Mouse (Mus musculus): ENCODE measurements at regions not wholly inside any gene's neighbourhood (a gene's known extent, or its start where the extent isn't known, plus 50 kb on each side); places are given as distances from the start of the nearest gene placed in this dataset.
A peak's percentile ranks its signal among the peaks of the same experiment; 100 is the strongest.
"Not testable (repeated sequence)": the region's sequence is repeated elsewhere in the genome, so short reads cannot be mapped to it uniquely, and the experiment has no call there.

GRCm38 (mm10) chr7:113045613-113046159 is 91.9 kb downstream of the Rassf10 start:
- not testable (repeated sequence) for DNase-seq (ENCODE audit: low spot score)

DNA sequence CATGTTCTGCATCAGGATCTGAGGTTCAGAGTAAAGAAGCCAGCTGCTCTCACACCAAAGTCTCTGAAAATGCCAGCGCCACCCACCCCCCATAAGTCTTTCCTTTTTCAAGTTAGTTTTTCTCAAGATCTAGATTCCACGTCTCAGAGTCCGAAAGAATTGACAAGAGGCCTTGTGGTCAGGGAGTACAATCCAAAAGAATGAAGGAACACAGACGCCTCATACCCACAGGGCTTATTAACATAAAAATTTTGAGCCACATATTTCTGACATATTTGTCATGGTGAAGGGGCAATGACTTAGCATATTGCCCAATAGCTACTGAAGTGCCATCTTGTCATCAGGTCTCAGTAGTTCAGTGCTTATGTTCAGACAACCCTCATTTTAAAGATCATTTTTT is 92.6 kb downstream of the Rassf10 start:
- peaks cover 12% of the 10 kb centered on the region for H3K4me1 ChIP-seq
- H3K4me3 ChIP-seq, result no peak overlapping the region
- no peak overlapping the region for H3K27ac ChIP-seq (replicated peaks)
- no peaks in the 10 kb centered on the region for H3K27me3 ChIP-seq (ENCODE audit: low read depth, poor library complexity, severe bottlenecking)
- H3K36me3 ChIP-seq, result no peaks in the 10 kb centered on the region
- no peaks in the 10 kb centered on the region for H3K9me3 ChIP-seq (replicated peaks)
- 94% methylated on average over 4 of the region's 4 CpGs for WGBS
- no peak for DNase-seq (ENCODE audit: low spot score)

More at GRCm38 (mm10) chr7:113045613-113046159, 91.9 kb downstream of the Rassf10 start:
- H3K4me3 ChIP-seq; H3K27me3 ChIP-seq (ENCODE audit: low read depth, poor library complexity, severe bottlenecking); H3K27ac ChIP-seq (replicated peaks); H3K36me3 ChIP-seq; H3K9me3 ChIP-seq (replicated peaks): not testable (repeated sequence)
- peaks cover 12% of the 10 kb centered on the region for H3K4me1 ChIP-seq
- WGBS, result 70% methylated on average over 8 of the region's 8 CpGs

- no peaks in the 10 kb centered on the region for H3K27me3 ChIP-seq (ENCODE audit: low read depth, poor library complexity, severe bottlenecking)
- H3K27ac ChIP-seq (replicated peaks), result peak overlapping the region; percentile 46; the same call in 1 of the 2 replicates
- no peaks in the 10 kb centered on the region for H3K36me3 ChIP-seq
- WGBS, result 88% methylated on average over 3 of the region's 3 CpGs
- no peaks in the 10 kb centered on the region for H3K9me3 ChIP-seq (replicated peaks)
- H3K4me1 ChIP-seq, result peaks cover 15% of the 10 kb centered on the region
- no peak for DNase-seq (ENCODE audit: low spot score)
- no peak overlapping the region for H3K4me3 ChIP-seq
Measured at GRCm38 (mm10) chr7:113047583-113047982, 93.8 kb downstream of the Rassf10 start.

DNA sequence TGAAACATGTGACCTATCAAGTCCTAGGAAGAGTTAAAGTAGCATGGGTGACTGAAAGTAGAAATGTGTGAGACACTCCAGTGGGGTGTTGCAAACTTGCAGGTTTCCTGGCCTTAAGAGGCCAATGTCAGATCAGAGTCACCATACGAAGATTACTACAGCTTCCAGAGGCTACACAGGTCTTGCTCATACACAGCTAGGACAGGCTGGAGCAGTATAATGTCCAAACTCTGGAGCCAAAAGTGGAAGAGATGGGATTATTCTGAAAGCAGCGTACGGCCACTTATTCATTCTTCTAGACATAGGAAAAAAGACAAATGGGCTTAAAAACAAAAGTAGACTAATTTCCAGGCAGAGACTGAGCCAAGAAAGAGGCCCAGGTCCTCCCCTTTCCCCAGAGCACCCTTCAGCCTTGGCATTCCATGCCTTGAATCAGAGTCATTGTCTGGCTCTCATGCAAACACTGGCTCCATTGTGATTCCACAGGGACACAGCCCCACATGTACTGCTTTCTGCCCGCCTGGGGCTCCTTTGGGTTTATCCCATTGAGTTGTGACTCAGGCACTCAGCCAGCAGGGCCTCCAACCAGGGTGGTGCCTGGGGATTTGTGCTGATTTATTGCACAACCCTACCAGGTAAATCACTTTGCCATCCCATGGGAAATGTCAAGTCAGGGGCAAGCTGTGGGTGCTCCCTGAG is 94.5 kb downstream of the Rassf10 start:
- H3K36me3 ChIP-seq, result no peaks in the 10 kb centered on the region
- H3K27ac ChIP-seq (replicated peaks), result peak overlapping the region; percentile 46; the same call in 1 of the 2 replicates
- H3K27me3 ChIP-seq (ENCODE audit: low read depth, poor library complexity, severe bottlenecking), result no peaks in the 10 kb centered on the region
- H3K9me3 ChIP-seq (replicated peaks), result no peaks in the 10 kb centered on the region
- peaks cover 21% of the 10 kb centered on the region for H3K4me1 ChIP-seq
- no peak for DNase-seq (ENCODE audit: low spot score)
- 66% methylated on average over 4 of the region's 4 CpGs for WGBS
- no peak overlapping the region for H3K4me3 ChIP-seq

DNA sequence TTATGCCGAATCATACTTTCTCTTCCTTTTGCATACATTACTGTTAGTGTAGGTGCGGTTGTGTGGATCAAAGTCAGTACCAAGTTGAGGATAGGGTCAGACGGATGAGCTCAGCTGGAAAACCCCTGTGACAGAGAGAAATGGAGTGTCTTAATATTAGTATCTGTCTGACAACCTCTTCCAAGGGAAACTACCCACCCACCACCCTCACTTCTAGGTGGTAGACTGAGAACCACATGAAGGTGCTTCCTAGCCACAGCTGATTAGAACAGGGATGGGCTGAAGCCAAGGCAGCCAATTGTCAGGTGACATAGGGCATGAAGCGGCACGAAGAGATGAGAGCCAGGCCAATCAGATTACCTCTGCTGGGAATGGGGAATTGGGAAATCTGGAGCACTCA is 95.7 kb downstream of the Rassf10 start:
- peaks cover 23% of the 10 kb centered on the region for H3K4me1 ChIP-seq
- DNase-seq (ENCODE audit: low spot score), result no peak
- no peaks in the 10 kb centered on the region for H3K9me3 ChIP-seq (replicated peaks)
- 95% methylated on average over 5 of the region's 5 CpGs for WGBS
- no peak overlapping the region for H3K27ac ChIP-seq (replicated peaks)
- no peaks in the 10 kb centered on the region for H3K36me3 ChIP-seq
- H3K27me3 ChIP-seq (ENCODE audit: low read depth, poor library complexity, severe bottlenecking), result no peaks in the 10 kb centered on the region
- no peak overlapping the region for H3K4me3 ChIP-seq

DNA sequence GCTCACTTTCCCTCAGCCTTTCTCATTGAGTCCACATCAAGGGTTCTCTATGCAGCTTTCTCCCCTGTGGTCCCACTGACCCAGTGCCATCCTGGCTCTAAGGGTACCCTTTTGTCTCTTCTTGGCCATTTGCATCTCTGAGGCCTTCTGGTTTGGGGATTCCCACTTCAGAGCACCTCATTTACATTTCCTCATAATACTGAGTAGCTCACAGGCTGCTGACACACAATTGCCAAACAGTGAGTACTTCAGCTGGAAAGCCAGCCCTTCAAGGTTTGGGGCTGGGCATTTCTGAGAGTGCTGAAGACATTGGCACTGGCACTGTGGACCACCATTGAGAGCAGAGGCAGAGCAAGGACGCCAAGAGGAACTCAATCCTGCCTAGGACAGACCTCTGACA is 99.2 kb downstream of the Rassf10 start:
- Histone ChIP-seq H3K4me3 (no peak overlapping the region), H3K36me3 (no peaks in the 10 kb centered on the region), H3K27ac (replicated peaks) (peak overlapping the region; percentile 24), H3K27me3 (ENCODE audit: low read depth, poor library complexity, severe bottlenecking) (no peaks in the 10 kb centered on the region), H3K4me1 (peaks cover 18% of the 10 kb centered on the region), H3K9me3 (replicated peaks) (no peaks in the 10 kb centered on the region)
- WGBS, result 41% methylated on average over 1 of the region's 1 CpGs
- no peak for DNase-seq (ENCODE audit: low spot score)

DNA sequence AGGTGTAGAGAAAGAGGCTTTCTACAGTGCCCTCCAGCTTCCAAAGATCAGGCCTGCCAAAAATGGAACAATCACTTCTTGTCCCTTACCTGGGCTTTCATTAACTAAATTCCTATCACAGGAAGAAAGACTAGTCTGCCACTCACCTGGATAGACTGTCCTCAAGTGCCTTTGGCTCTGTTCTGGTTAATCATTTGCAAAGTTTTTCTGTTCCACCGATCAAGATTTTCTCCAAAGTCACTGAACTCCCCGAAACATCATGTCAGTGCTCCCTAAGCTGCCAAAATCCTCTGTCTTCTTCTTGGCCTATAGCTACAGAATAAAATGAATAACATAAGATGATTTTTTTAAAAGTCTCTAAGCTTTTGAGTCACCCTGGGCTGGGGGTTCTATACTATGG is 102.7 kb downstream of the Rassf10 start:
- peaks cover 23% of the 10 kb centered on the region for H3K4me1 ChIP-seq
- no peaks in the 10 kb centered on the region for H3K27me3 ChIP-seq (ENCODE audit: low read depth, poor library complexity, severe bottlenecking)
- WGBS, result 95% methylated on average over 2 of the region's 2 CpGs
- no peak for DNase-seq (ENCODE audit: low spot score)
- no peaks in the 10 kb centered on the region for H3K9me3 ChIP-seq (replicated peaks)
- H3K4me3 ChIP-seq, result no peak overlapping the region
- no peaks in the 10 kb centered on the region for H3K36me3 ChIP-seq
- no peak overlapping the region for H3K27ac ChIP-seq (replicated peaks)

GRCm38 (mm10) chr7:113059211-113059966 is 105.6 kb downstream of the Rassf10 start:
- H3K27me3 ChIP-seq (ENCODE audit: low read depth, poor library complexity, severe bottlenecking), result no peaks in the 10 kb centered on the region
- no peaks in the 10 kb centered on the region for H3K36me3 ChIP-seq
- peaks cover 12% of the 10 kb centered on the region for H3K4me1 ChIP-seq
- H3K9me3 ChIP-seq (replicated peaks), result no peaks in the 10 kb centered on the region
- 43% methylated on average over 12 of the region's 12 CpGs for WGBS
- H3K27ac ChIP-seq (replicated peaks), result peak overlapping the region; percentile 28; the same call in 1 of the 2 replicates
- H3K4me3 ChIP-seq, result no peak overlapping the region
- no peak for DNase-seq (ENCODE audit: low spot score)

DNA sequence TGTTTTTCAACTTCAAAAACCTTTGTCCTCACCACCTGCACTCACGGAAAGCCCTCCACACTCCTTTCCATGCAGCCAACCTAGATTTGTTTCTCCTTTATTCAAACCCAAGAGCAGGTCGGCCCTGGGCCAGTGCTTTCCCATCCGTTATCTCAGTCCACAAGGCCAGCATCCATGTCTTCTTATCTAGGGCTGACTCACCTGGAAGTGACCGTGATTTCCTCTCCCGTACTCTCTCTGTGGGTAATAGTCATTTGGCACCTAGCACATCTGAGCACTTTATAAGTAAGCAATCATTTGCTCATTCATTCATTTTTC is 106.2 kb downstream of the Rassf10 start:
- H3K9me3 ChIP-seq (replicated peaks), result no peaks in the 10 kb centered on the region
- no peak for DNase-seq (ENCODE audit: low spot score)
- H3K4me3 ChIP-seq, result no peak overlapping the region
- no peaks in the 10 kb centered on the region for H3K27me3 ChIP-seq (ENCODE audit: low read depth, poor library complexity, severe bottlenecking)
- peaks cover 12% of the 10 kb centered on the region for H3K4me1 ChIP-seq
- no peaks in the 10 kb centered on the region for H3K36me3 ChIP-seq
- no peak overlapping the region; the same call in 1 of the 2 replicates for H3K27ac ChIP-seq (replicated peaks)
- WGBS, result 70% methylated on average over 5 of the region's 5 CpGs

- Histone ChIP-seq H3K36me3 (no peaks in the 10 kb centered on the region), H3K9me3 (replicated peaks) (no peaks in the 10 kb centered on the region), H3K4me3 (no peak overlapping the region), H3K27me3 (ENCODE audit: low read depth, poor library complexity, severe bottlenecking) (no peaks in the 10 kb centered on the region), H3K27ac (replicated peaks) (no peak overlapping the region), H3K4me1 (peaks cover 12% of the 10 kb centered on the region)
- no peak for DNase-seq (ENCODE audit: low spot score)
- 83% methylated on average over 7 of the region's 7 CpGs for WGBS
Measured at GRCm38 (mm10) chr7:113060991-113061390, 107.2 kb downstream of the Rassf10 start.

DNA sequence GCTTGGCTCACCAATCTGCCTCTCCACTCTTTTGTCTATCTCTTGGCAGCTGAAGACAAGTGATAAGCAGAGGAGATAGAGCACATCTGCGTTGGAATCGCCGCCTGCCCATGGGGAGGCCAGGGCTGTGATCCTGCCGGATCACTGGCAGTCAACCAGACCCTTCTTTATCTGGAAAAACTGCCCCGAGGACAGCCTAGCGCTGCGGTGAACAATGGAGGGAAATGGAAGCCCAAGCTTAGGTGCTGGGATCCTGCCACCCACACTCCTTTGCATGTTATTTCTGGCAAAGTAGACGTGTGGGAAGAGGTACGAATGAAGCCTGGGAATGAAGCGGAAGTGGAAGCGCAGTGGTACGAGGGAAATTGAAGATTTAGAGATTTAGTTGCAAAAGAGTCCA is 112.8 kb downstream of the Rassf10 start:
- 85% methylated on average over 12 of the region's 12 CpGs for WGBS
- no peaks in the 10 kb centered on the region for H3K36me3 ChIP-seq
- H3K4me3 ChIP-seq, result no peak overlapping the region

DNA sequence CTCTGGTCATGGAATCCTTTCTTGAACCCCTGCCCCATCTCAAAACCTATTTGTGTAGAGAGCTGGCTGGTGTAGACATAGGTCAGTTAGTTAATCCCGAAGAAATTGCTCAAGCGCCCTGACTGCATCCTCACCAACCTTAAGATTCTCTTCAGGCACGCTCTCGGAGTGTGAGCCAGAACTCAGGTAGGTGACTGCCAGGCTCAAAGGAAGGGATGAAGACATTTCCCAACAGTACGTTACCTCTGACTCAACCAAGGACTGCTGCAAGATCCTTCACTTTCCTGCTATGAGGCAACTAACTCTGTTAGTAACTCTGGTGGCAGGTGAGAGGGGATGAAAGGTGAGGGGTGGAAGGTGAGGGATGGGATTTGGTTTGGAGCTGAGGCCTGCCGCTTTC is 114.5 kb downstream of the Rassf10 start:
- H3K27me3 ChIP-seq (ENCODE audit: low read depth, poor library complexity, severe bottlenecking), result no peaks in the 10 kb centered on the region
- H3K9me3 ChIP-seq (replicated peaks), result no peaks in the 10 kb centered on the region
- H3K27ac ChIP-seq (replicated peaks), result no peak overlapping the region
- H3K36me3 ChIP-seq, result no peaks in the 10 kb centered on the region
- peaks cover 10% of the 10 kb centered on the region for H3K4me1 ChIP-seq
- no peak overlapping the region for H3K4me3 ChIP-seq
- DNase-seq (ENCODE audit: low spot score), result no peak
- 92% methylated on average over 6 of the region's 6 CpGs for WGBS

More for the DNA sequence above, 112.8 kb downstream of the Rassf10 start:
- H3K27ac ChIP-seq (replicated peaks), result no peak overlapping the region; the same call in 1 of the 2 replicates
- H3K9me3 ChIP-seq (replicated peaks), result no peaks in the 10 kb centered on the region
- peaks cover 10% of the 10 kb centered on the region for H3K4me1 ChIP-seq
- no peaks in the 10 kb centered on the region for H3K27me3 ChIP-seq (ENCODE audit: low read depth, poor library complexity, severe bottlenecking)
- DNase-seq (ENCODE audit: low spot score), result no peak

DNA sequence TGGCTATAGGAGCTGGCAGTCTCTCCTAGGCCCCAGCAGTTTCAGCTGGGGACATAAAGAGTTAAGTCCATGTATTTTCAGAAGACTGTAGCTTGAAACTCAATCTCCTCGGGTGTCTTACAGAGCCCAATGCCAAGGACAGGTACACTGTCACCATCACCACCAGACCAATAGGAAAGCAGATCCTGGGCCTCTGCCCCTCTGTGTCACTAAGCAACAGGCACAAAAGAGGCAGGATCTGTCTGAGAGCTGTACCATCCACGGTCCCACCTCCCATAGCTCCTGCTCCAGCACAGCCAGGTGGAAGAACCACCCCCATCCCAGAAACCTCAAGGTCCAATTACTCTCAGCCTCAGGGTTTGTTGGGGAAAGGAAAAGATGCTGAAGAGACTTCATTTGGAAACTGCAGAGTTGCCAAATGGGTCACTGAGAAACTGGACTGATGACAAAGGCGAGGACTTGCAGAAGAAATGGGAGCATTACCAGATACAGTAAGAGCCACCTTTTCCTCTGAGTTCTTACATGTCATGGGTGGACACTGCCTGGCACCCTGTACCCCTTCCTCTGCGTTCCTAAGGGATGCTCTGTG is 115.7 kb downstream of the Rassf10 start:
- WGBS, result 60% methylated on average over 4 of the region's 4 CpGs
- no peak for DNase-seq (ENCODE audit: low spot score)
- Histone ChIP-seq H3K36me3 (no peaks in the 10 kb centered on the region), H3K9me3 (replicated peaks) (no peaks in the 10 kb centered on the region), H3K27me3 (ENCODE audit: low read depth, poor library complexity, severe bottlenecking) (no peaks in the 10 kb centered on the region), H3K27ac (replicated peaks) (0 out of 2 replicates have a peak overlapping the region, but pooled peaks have one; percentile 46), H3K4me3 (no peak overlapping the region), H3K4me1 (peaks cover 10% of the 10 kb centered on the region)
